Mouse (Mus musculus): ENCODE measurements around the gene Hkdc1. TPM values are rescaled to one million over a fixed set of nuclear protein-coding genes. Genes with fewer than 3 reads are reported as not detected.
"Not testable (repeated sequence)": the region's sequence is repeated elsewhere in the genome, so short reads cannot be mapped to it uniquely, and the experiment has no call there.

The Hkdc1 gene
- 0.04 and 0.06 TPM in 2 replicates for polyA plus RNA-seq (2012; rRNA removed)

DNA sequence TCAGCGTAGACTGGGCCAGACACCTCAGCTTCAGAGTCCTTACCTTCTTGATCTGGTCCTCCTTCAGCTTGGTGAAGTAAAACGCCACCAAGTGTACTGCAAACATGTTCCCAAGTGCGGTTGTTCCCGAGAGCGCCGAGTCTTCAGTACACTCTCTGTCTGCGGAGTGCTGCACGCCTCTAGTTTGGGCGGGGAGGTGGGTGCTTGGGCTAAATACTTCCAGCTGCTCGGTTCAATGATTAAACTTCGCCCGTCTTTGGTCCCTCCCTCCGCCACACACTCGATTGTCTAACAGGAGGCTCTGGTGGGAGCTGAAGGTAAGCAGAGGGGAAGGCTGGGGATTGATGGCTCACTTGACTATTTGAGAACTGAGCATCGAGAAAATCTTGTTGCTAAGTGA lies at the start of gene Hkdc1:
Hkdc1 (minus strand) TSS at position 237 of the 400 bp plus-strand sequence.
- Histone ChIP-seq H3K27me3 (ENCODE audit: control insufficient read depth, insufficient read depth, low read length) (no peaks in the 10 kb centered on the region), H3K27ac (ENCODE audit: insufficient read depth, low read length) (no peak within 1 kb of the TSS), H3K36me3 (ENCODE audit: control insufficient read depth, insufficient read depth, low read length) (no peaks in the 10 kb centered on the region), H3K4me1 (ENCODE audit: control insufficient read depth, insufficient read depth, insufficient read length) (no peaks in the 10 kb centered on the region), H3K4me3 (ENCODE audit: extremely low read depth, insufficient read depth, insufficient read length) (no peak within 1 kb of the TSS)
- WGBS, result 82% methylated on average over 15 of the region's 15 CpGs
- DNase-seq (ENCODE audit: low read depth in 1 of 2, low spot score in 2 of 2), result no peak
- TF ChIP-seq POLR2A (IDR thresholded peaks at IDR 0.05; ENCODE audit: low read depth, low read length) (no peak), CTCF (IDR thresholded peaks at IDR 0.05; ENCODE audit: extremely low read depth, insufficient read depth, insufficient read length, insufficient replicate concordance) (no peak)

DNA sequence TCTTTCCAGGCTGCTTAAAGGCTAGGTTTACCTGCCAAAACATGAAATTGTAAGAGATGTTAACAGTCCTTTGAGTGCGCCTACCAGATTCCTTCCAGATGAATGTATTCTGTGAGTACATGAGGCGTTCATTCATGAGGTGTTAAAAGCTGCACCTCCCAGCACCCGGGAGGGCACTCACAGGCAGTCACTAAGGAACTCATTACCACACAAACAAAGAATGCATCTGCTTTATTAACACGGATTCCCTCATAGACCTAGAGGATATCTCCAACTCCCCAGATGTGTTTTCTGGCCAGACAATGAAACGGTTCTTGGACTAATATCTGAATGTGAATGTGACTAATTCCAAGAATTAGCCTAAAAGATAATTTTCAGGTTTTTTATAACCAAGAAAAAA lies 48.8 kb upstream of the Hkdc1 start:
- Histone ChIP-seq H3K4me3 (ENCODE audit: extremely low read depth, insufficient read depth, insufficient read length) (no peak overlapping the region), H3K27ac (ENCODE audit: insufficient read depth, low read length) (no peak overlapping the region), H3K27me3 (ENCODE audit: control insufficient read depth, insufficient read depth, low read length) (no peaks in the 10 kb centered on the region), H3K4me1 (ENCODE audit: control insufficient read depth, insufficient read depth, insufficient read length) (no peaks in the 10 kb centered on the region), H3K36me3 (ENCODE audit: control insufficient read depth, insufficient read depth, low read length) (peaks cover 13% of the 10 kb centered on the region)
- TF ChIP-seq POLR2A (IDR thresholded peaks at IDR 0.05; ENCODE audit: low read depth, low read length), result no peak
- TF ChIP-seq CTCF (IDR thresholded peaks at IDR 0.05; ENCODE audit: extremely low read depth, insufficient read depth, insufficient read length, insufficient replicate concordance), result no peak
- 82% methylated on average over 5 of the region's 5 CpGs for WGBS
- DNase-seq (ENCODE audit: low read depth in 1 of 2, low spot score in 2 of 2), result no peak

DNA sequence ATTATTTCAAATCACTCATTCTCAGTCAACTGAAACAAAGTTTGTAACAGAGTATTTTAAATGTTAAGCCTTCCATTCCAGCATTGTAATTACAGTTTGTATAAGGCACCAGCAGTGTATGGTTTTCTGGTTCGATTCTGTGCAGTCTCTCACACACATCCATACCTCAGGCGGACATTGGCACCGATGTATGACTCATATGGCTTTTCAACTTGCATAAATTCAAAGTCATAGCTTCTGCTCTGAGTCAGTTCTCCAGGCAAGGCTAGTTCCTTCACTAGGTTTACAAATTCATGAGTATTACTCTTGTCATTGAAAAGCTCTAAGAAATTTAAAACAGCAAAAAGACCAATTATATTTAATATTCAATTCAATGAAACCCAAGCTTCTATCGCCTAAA lies 47.4 kb upstream of the Hkdc1 start:
- peaks cover 11% of the 10 kb centered on the region for H3K36me3 ChIP-seq (ENCODE audit: control insufficient read depth, insufficient read depth, low read length)
- H3K4me3 ChIP-seq (ENCODE audit: extremely low read depth, insufficient read depth, insufficient read length), result no peak overlapping the region
- no peaks in the 10 kb centered on the region for H3K27me3 ChIP-seq (ENCODE audit: control insufficient read depth, insufficient read depth, low read length)
- DNase-seq (ENCODE audit: low read depth in 1 of 2, low spot score in 2 of 2), result no peak
- no peak overlapping the region for H3K27ac ChIP-seq (ENCODE audit: insufficient read depth, low read length)
- WGBS, result 95% methylated on average over 4 of the region's 4 CpGs
- H3K4me1 ChIP-seq (ENCODE audit: control insufficient read depth, insufficient read depth, insufficient read length), result no peaks in the 10 kb centered on the region
- TF ChIP-seq POLR2A (IDR thresholded peaks at IDR 0.05; ENCODE audit: low read depth, low read length) (no peak), CTCF (IDR thresholded peaks at IDR 0.05; ENCODE audit: extremely low read depth, insufficient read depth, insufficient read length, insufficient replicate concordance) (no peak)

DNA sequence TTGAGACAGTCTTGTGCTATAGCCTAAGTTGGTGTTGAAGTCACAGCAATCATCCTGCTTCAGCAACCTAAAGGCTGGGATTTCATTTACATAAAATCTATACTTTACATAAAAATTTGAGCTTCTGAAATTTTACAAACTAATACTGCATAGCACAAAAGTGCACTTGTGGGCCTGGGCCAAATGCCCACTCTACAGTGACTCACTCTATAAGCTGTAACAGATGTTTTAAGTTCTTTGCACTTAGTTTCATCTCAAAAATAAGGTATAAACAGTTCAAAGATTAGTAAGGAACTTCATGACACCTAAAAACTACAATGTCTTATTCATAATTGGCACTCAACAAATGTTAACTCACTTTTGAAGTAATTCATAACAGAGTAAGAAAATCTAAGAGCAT lies 39.0 kb upstream of the Hkdc1 start:
- peaks cover 30% of the 10 kb centered on the region for H3K36me3 ChIP-seq (ENCODE audit: control insufficient read depth, insufficient read depth, low read length)
- no peak for DNase-seq (ENCODE audit: low read depth in 1 of 2, low spot score in 2 of 2)

DNA sequence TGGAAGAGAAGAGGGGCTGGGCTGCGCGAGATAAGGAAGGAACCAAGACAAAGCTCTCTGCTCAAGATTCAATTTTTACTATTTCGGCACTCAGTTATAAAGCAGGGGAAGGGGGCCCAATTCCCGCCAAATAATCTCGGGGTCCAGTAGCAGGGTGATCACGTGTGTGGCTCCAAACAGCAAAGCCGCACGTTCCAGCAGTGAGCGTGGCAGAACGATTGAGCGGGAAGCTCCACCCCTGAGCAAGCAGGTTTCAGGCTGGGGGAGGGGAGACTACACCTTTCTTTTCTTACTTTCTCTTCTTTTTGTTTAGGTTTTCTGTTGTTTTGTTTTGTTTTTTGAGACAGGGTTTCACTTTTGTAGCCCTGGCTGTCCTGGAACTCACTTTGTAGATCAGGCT lies 29.7 kb upstream of the Hkdc1 start:
- H3K27ac ChIP-seq (ENCODE audit: insufficient read depth, low read length); DNase-seq (ENCODE audit: low read depth in 1 of 2, low spot score in 2 of 2); H3K4me1 ChIP-seq (ENCODE audit: control insufficient read depth, insufficient read depth, insufficient read length); H3K4me3 ChIP-seq (ENCODE audit: extremely low read depth, insufficient read depth, insufficient read length); H3K27me3 ChIP-seq (ENCODE audit: control insufficient read depth, insufficient read depth, low read length): not testable (repeated sequence)
- H3K36me3 ChIP-seq (ENCODE audit: control insufficient read depth, insufficient read depth, low read length), result peaks cover 15% of the 10 kb centered on the region
- 90% methylated on average over 11 of the region's 11 CpGs for WGBS

More for the DNA sequence above, 39.0 kb upstream of the Hkdc1 start:
- Histone ChIP-seq H3K27ac (ENCODE audit: insufficient read depth, low read length) (no peak overlapping the region), H3K4me1 (ENCODE audit: control insufficient read depth, insufficient read depth, insufficient read length) (no peaks in the 10 kb centered on the region), H3K27me3 (ENCODE audit: control insufficient read depth, insufficient read depth, low read length) (no peaks in the 10 kb centered on the region), H3K4me3 (ENCODE audit: extremely low read depth, insufficient read depth, insufficient read length) (no peak overlapping the region)
- TF ChIP-seq CTCF (IDR thresholded peaks at IDR 0.05; ENCODE audit: extremely low read depth, insufficient read depth, insufficient read length, insufficient replicate concordance) (no peak), POLR2A (IDR thresholded peaks at IDR 0.05; ENCODE audit: low read depth, low read length) (no peak)

DNA sequence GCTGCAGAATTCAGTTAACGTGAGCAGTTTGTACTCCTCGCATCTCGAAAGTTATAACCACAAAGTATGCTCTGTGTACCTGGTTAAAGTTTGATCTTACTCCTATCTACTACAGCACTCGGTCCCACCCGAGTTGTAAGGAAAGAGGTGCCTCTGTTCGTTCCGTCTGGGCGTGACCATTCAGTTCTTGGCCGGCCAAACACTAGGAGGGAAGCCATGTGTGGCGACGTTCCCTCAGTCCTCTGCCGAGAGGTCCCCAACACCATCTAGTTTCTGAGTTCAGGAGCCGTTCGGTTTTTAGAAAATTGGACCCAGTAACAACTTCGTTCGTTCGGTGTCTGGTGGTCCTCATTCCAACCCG lies 28.0 kb upstream of the Hkdc1 start:
- WGBS, result 41% methylated on average over 18 of the region's 18 CpGs
- no peak for DNase-seq (ENCODE audit: low read depth in 1 of 2, low spot score in 2 of 2)
- 0 out of 2 replicates have a peak overlapping the region, but pooled peaks have one; percentile 96 for H3K27ac ChIP-seq (ENCODE audit: insufficient read depth, low read length)

DNA sequence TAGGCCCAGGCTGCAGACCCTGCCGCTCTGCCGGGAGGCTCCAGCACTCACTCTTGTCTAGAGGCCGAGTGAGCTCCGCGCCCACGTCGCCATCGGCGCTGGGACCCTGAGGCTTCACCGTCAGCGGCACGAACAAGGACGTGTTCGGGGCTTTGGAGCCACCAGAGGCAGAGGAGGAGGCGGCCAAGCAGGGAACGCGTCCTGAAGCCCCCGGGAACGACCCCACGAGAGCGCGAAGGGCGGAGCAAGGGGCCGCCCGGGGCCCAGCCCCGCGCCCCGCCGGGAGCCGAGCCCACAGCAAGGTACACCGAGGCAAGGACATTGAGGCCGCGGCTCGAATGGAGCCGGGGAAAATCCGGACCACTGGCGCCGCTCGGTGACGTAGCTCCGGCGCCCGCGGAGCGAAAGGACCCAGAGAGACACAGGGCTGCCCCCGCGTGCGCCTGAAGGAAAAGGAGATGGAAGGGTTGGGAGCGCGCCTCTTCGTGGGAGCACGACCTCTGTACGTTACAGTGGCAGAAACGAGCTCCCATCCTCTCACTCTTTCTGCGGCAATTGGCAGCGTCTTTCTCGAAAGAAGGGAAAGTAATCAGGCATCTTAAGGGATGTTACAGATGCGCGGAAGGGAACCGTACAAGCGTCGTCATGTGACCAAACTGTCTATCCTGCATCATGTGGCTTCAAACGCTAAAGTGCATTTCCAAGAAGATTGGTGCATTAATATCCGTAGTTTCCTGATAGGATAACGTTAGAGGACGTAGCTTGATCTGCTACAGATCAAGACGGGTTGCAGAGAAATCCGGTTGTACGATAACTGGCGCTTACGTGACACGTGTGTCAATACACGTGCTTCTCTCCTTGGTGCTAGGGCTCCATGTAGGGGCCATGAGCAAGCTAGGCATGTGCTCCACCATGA lies 27.3 kb upstream of the Hkdc1 start, which contains the start of the genes 4930507D05Rik and Supv3l1:
4930507D05Rik (plus strand) TSS at position 126 of the 916 bp plus-strand sequence.
Supv3l1 (minus strand) TSS at position 375 of the 916 bp plus-strand sequence.
- Histone ChIP-seq H3K27ac (ENCODE audit: insufficient read depth, low read length) (peak within 1 kb of the TSS; percentile 96), H3K4me1 (ENCODE audit: control insufficient read depth, insufficient read depth, insufficient read length) (peaks cover 3% of the 10 kb centered on the region; the same call in 1 of the 2 replicates), H3K4me3 (ENCODE audit: extremely low read depth, insufficient read depth, insufficient read length) (peak within 1 kb of the TSS; percentile 94), H3K27me3 (ENCODE audit: control insufficient read depth, insufficient read depth, low read length) (no peaks in the 10 kb centered on the region), H3K36me3 (ENCODE audit: control insufficient read depth, insufficient read depth, low read length) (peaks cover 10% of the 10 kb centered on the region)
- under 1% methylated on average over 73 of the region's 73 CpGs for WGBS
- peak; percentile 82 to 85 for DNase-seq (ENCODE audit: low read depth in 1 of 2, low spot score in 2 of 2)
- TF ChIP-seq CTCF (IDR thresholded peaks at IDR 0.05; ENCODE audit: extremely low read depth, insufficient read depth, insufficient read length, insufficient replicate concordance), result no peak
- peak; percentile 32; the same call in 1 of the 2 replicates for TF ChIP-seq POLR2A (IDR thresholded peaks at IDR 0.05; ENCODE audit: low read depth, low read length)

More for the DNA sequence above, 28.0 kb upstream of the Hkdc1 start:
- H3K36me3 ChIP-seq (ENCODE audit: control insufficient read depth, insufficient read depth, low read length), result peaks cover 10% of the 10 kb centered on the region
- H3K4me1 ChIP-seq (ENCODE audit: control insufficient read depth, insufficient read depth, insufficient read length), result peaks cover 3% of the 10 kb centered on the region; the same call in 1 of the 2 replicates
- TF ChIP-seq CTCF (IDR thresholded peaks at IDR 0.05; ENCODE audit: extremely low read depth, insufficient read depth, insufficient read length, insufficient replicate concordance) (no peak), POLR2A (IDR thresholded peaks at IDR 0.05; ENCODE audit: low read depth, low read length) (no peak)
- H3K4me3 ChIP-seq (ENCODE audit: extremely low read depth, insufficient read depth, insufficient read length), result peak overlapping the region; percentile 94
- no peaks in the 10 kb centered on the region for H3K27me3 ChIP-seq (ENCODE audit: control insufficient read depth, insufficient read depth, low read length)

Measured in spleen, adult 2 months (tissue).